Mouse (Mus musculus): ENCODE results near the gene Zfp687. TPM values are rescaled to one million over a fixed set of nuclear protein-coding genes. Genes with fewer than 3 reads are reported as not detected.

The Zfp687 gene
- polyA plus RNA-seq, 1 experiment from 2014 or later, result 18.0 TPM

DNA sequence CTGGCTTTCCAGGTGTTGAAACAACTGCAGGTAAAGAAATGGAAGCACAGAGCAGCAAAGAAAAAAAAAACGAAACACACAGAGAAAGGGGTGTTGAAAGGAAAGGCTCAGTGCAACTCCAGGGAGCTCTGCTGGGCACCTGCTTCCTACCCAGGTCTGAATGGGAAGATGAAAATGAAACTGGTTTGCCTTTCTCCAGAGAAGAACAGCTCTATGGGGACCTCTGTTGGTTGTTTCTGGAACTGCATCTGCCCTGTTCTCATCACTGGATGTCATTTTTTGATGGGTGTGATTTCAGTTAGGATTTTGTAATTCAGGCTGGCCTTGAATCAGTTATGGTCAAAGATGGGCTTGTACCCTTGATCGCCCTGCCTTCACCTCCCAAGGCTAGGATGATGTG, 18.3 kb downstream of the Zfp687 start:
- H3K27me3 ChIP-seq (ENCODE audit: control insufficient read depth, insufficient read depth, low read length), result no peaks in the 10 kb centered on the region
- no peak overlapping the region for H3K9ac ChIP-seq (replicated peaks; ENCODE audit: low read length)
- H3K27ac ChIP-seq (replicated peaks; ENCODE audit: low read depth, low read length), result no peak overlapping the region
- ATAC-seq (replicated peaks; ENCODE audit: insufficient number of reproducible peaks, low FRiP score, low TSS enrichment, low read depth) (no peak), DNase-seq (ENCODE audit: low spot score) (peak; percentile 87)
- WGBS, result 26% methylated on average over 2 of the region's 2 CpGs
- H3K4me1 ChIP-seq (ENCODE audit: control insufficient read depth, insufficient read depth, low read length), result no peaks in the 10 kb centered on the region
- H3K36me3 ChIP-seq (replicated peaks; ENCODE audit: control insufficient read depth, insufficient read depth, low read depth, low read length), result no peaks in the 10 kb centered on the region; the same call in none of the 2 replicates
- no peak overlapping the region for H3K4me2 ChIP-seq (ENCODE audit: low read depth, low read length)
- H3K9me3 ChIP-seq (replicated peaks; ENCODE audit: control insufficient read depth, low read length), result no peaks in the 10 kb centered on the region
- H3K4me3 ChIP-seq (ENCODE audit: low read depth, low read length), result no peak overlapping the region

DNA sequence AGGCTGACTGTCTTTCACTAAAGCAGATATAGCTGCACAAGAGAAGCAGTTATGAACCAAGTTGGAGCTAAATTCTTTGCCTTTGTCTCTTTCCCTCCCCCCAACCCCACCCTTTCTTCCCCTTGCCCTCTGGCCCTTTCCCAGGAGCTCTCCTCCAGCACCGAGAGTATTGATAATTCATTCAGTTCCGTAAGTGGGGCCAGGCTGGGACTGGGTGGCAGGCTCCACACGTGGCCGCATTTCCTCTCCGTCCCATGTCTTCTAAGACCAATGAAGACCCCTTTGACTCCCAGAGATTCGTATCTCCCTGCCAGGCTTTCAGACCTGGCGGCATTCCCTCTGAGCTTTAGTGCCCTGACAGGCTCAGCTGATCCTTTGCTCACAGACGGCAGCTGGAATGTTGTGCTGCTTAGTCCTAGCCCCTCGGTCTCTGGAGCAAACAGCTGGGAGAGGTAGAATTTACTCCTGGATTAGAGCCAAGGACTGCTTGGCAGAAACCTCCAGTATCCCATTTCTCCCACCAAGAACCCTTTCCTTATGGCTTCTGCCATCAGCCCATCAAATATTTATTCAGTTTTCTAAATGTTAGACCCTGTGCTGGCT, 26.0 kb downstream of the Zfp687 start:
- ATAC-seq (replicated peaks; ENCODE audit: insufficient number of reproducible peaks, low FRiP score, low TSS enrichment, low read depth) (no peak), DNase-seq (ENCODE audit: low spot score) (peak; percentile 22)
- Histone ChIP-seq H3K4me2 (ENCODE audit: low read depth, low read length) (no peak overlapping the region), H3K27me3 (ENCODE audit: control insufficient read depth, insufficient read depth, low read length) (no peaks in the 10 kb centered on the region), H3K27ac (replicated peaks; ENCODE audit: low read depth, low read length) (no peak overlapping the region), H3K9ac (replicated peaks; ENCODE audit: low read length) (no peak overlapping the region; the same call in 1 of the 2 replicates), H3K4me1 (ENCODE audit: control insufficient read depth, insufficient read depth, low read length) (no peaks in the 10 kb centered on the region), H3K9me3 (replicated peaks; ENCODE audit: control insufficient read depth, low read length) (no peaks in the 10 kb centered on the region), H3K36me3 (replicated peaks; ENCODE audit: control insufficient read depth, insufficient read depth, low read depth, low read length) (no peaks in the 10 kb centered on the region; the same call in 1 of the 2 replicates), H3K4me3 (ENCODE audit: low read depth, low read length) (no peak overlapping the region)
- 35% methylated on average over 9 of the region's 9 CpGs for WGBS

DNA sequence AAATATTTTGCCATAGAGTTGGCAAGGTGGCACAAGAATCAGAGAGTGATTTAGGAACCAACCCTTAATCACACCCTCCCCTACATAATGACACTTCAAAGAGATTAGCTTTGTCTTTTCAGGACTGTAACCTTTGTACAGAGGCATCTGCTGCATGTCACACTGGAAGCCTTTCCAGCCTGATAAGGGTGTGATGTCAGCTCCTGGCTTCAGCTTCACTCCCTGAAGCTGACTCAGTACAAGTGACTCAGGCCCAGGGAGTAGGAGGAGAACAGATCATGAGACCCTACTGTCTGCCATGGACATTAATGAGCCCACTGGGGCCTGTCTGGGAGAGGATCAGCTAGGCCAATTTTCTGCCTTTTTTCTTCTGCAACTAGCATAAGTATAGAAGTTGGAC, 27.7 kb downstream of the Zfp687 start:
- no peaks in the 10 kb centered on the region for H3K9me3 ChIP-seq (replicated peaks; ENCODE audit: control insufficient read depth, low read length)
- no peak overlapping the region for H3K4me3 ChIP-seq (ENCODE audit: low read depth, low read length)
- H3K27ac ChIP-seq (replicated peaks; ENCODE audit: low read depth, low read length), result no peak overlapping the region
- H3K4me1 ChIP-seq (ENCODE audit: control insufficient read depth, insufficient read depth, low read length), result no peaks in the 10 kb centered on the region
- H3K36me3 ChIP-seq (replicated peaks; ENCODE audit: control insufficient read depth, insufficient read depth, low read depth, low read length), result no peaks in the 10 kb centered on the region; the same call in 1 of the 2 replicates
- DNase-seq (ENCODE audit: low spot score) (no peak), ATAC-seq (replicated peaks; ENCODE audit: insufficient number of reproducible peaks, low FRiP score, low TSS enrichment, low read depth) (no peak)
- no peaks in the 10 kb centered on the region for H3K27me3 ChIP-seq (ENCODE audit: control insufficient read depth, insufficient read depth, low read length)
- H3K9ac ChIP-seq (replicated peaks; ENCODE audit: low read length), result no peak overlapping the region
- H3K4me2 ChIP-seq (ENCODE audit: low read depth, low read length), result no peak overlapping the region

DNA sequence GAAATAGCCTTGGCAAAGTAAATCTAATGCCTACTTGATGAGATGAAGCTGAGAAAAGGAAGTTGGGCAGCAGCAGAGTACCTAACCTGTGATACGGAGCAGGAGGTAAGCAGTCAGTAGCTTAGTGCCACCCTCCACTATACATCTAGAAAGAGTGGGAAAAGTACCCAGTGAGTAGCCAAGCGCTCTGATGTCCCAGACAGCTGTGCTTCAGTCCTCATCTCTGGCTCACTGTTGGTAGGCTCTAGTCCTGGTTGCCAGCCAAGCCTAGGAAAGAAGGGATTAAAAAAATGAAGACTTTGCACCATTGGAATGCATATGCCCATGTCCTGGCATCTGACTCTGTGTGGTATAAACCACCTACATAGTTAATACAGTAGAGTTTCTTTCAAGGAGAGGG, 29.7 kb downstream of the Zfp687 start:
- no peaks in the 10 kb centered on the region; the same call in 1 of the 2 replicates for H3K36me3 ChIP-seq (replicated peaks; ENCODE audit: control insufficient read depth, insufficient read depth, low read depth, low read length)
- no peaks in the 10 kb centered on the region for H3K9me3 ChIP-seq (replicated peaks; ENCODE audit: control insufficient read depth, low read length)
- DNase-seq (ENCODE audit: low spot score), result no peak
- H3K9ac ChIP-seq (replicated peaks; ENCODE audit: low read length), result no peak overlapping the region
- no peak overlapping the region for H3K4me2 ChIP-seq (ENCODE audit: low read depth, low read length)
- H3K4me1 ChIP-seq (ENCODE audit: control insufficient read depth, insufficient read depth, low read length), result no peaks in the 10 kb centered on the region
- 95% methylated on average over 2 of the region's 2 CpGs for WGBS
- no peaks in the 10 kb centered on the region for H3K27me3 ChIP-seq (ENCODE audit: control insufficient read depth, insufficient read depth, low read length)
- H3K27ac ChIP-seq (replicated peaks; ENCODE audit: low read depth, low read length), result no peak overlapping the region
- no peak overlapping the region for H3K4me3 ChIP-seq (ENCODE audit: low read depth, low read length)
- no peak for ATAC-seq (replicated peaks; ENCODE audit: insufficient number of reproducible peaks, low FRiP score, low TSS enrichment, low read depth)

DNA sequence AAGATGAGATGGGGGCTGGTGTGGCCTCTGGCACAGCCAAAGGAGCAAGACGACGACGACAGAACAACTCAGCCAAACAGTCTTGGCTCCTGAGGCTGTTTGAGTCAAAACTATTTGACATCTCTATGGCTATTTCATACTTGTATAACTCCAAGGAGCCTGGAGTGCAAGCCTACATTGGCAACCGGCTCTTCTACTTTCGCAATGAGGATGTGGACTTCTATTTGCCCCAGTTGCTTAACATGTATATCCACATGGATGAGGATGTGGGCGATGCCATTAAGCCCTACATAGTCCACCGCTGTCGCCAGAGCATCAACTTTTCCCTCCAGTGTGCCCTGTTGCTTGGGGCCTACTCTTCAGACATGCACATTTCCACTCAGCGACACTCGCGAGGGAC, 30.9 kb downstream of the Zfp687 start:
- Histone ChIP-seq H3K4me2 (ENCODE audit: low read depth, low read length) (no peak overlapping the region), H3K27ac (replicated peaks; ENCODE audit: low read depth, low read length) (no peak overlapping the region), H3K4me1 (ENCODE audit: control insufficient read depth, insufficient read depth, low read length) (no peaks in the 10 kb centered on the region), H3K9me3 (replicated peaks; ENCODE audit: control insufficient read depth, low read length) (no peaks in the 10 kb centered on the region), H3K4me3 (ENCODE audit: low read depth, low read length) (no peak overlapping the region), H3K36me3 (replicated peaks; ENCODE audit: control insufficient read depth, insufficient read depth, low read depth, low read length) (no peaks in the 10 kb centered on the region; the same call in 1 of the 2 replicates), H3K9ac (replicated peaks; ENCODE audit: low read length) (no peak overlapping the region), H3K27me3 (ENCODE audit: control insufficient read depth, insufficient read depth, low read length) (no peaks in the 10 kb centered on the region)
- 94% methylated on average over 11 of the region's 11 CpGs for WGBS
- DNase-seq (ENCODE audit: low spot score), result no peak
- no peak for ATAC-seq (replicated peaks; ENCODE audit: insufficient number of reproducible peaks, low FRiP score, low TSS enrichment, low read depth)

DNA sequence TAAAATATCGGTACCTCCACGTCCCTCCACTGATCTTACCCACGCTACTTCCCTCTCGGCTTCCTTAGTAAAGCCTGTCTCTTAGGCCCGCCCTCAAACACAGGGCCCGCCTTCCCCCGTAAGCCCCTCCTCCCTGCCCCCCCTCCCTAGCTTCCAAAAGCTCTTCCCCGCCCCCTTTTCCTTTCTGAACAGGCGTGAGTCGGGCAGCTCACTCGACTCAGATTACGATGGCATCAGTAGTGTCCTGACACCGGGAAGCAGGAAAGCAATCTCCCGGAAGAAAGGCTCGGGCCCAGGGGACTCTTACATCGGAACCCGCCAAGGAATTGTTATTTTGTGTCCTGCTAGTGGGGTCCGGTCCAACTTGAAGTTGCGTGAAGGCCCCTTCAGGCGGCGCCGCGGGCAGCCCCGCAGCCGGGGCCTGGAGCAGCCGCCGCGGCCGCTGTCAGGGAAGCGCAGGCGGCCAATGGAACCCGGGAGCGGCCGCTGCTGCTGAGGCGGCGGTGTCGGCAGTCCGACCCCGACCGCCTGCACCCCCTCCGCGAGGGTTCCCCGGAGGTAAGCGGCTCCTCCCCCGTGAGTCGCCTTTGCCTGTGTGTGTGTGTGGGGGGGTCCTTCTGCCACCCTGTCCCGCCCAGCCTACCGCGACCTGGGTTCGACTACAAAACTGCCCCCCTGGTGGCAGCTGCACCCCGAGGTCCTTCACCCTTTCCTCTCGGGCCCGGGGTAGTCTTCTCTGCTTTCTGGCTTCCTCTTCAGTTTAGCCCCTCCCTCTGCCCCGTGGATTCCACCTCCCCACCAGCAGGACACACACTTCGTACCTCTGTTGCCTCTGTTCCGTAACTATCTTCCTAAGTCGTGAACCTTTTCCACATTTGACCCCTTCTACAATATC, 40.5 kb downstream of the Zfp687 start, which contains the start of gene Pi4kb:
TSS of gene Pi4kb (plus strand) at position 204 of the 895 bp plus-strand sequence.
- peak within 1 kb of the TSS; percentile 42 for H3K27ac ChIP-seq (replicated peaks; ENCODE audit: low read depth, low read length)
- no peaks in the 10 kb centered on the region for H3K27me3 ChIP-seq (ENCODE audit: control insufficient read depth, insufficient read depth, low read length)
- peak within 1 kb of the TSS; percentile 54 for H3K4me2 ChIP-seq (ENCODE audit: low read depth, low read length)
- no peaks in the 10 kb centered on the region for H3K4me1 ChIP-seq (ENCODE audit: control insufficient read depth, insufficient read depth, low read length)
- no peaks in the 10 kb centered on the region for H3K36me3 ChIP-seq (replicated peaks; ENCODE audit: control insufficient read depth, insufficient read depth, low read depth, low read length)
- H3K9me3 ChIP-seq (replicated peaks; ENCODE audit: control insufficient read depth, low read length), result no peaks in the 10 kb centered on the region
- peak within 1 kb of the TSS; percentile 86 for H3K4me3 ChIP-seq (ENCODE audit: low read depth, low read length)
- WGBS, result under 1% methylated on average over 41 of the region's 57 CpGs
- peak within 1 kb of the TSS; percentile 89 for H3K9ac ChIP-seq (replicated peaks; ENCODE audit: low read length)
- ATAC-seq (replicated peaks; ENCODE audit: insufficient number of reproducible peaks, low FRiP score, low TSS enrichment, low read depth) (peak; percentile 93), DNase-seq (ENCODE audit: low spot score) (peak; percentile 97)

DNA sequence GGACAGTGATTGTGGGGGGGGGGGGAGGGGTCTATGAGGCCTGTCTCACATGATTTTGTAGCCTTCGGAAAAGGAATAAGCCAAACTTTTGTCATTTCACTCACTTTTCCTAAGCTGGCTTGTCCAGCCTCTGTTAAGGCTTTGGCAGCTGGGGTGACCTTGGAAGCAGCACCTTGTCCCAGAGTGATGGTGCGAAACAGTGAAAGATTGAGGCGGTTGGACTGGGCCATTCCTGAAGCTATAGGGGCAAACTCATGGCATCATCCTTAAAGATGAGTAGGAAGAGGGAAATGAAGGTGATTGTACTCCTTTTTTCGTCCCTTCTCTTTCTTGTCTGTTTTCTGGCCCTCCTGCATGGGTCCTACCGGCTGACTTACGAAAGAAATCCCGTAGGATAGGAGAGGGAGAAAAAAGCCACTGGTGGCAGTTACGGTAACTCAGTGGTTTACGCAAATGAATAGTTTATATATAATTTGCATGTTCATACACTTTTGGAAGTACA, 41.2 kb downstream of the Zfp687 start:
- Histone ChIP-seq H3K9ac (replicated peaks; ENCODE audit: low read length) (peak overlapping the region; percentile 89), H3K4me3 (ENCODE audit: low read depth, low read length) (peak overlapping the region; percentile 86), H3K4me2 (ENCODE audit: low read depth, low read length) (peak overlapping the region; percentile 54), H3K36me3 (replicated peaks; ENCODE audit: control insufficient read depth, insufficient read depth, low read depth, low read length) (no peaks in the 10 kb centered on the region), H3K27me3 (ENCODE audit: control insufficient read depth, insufficient read depth, low read length) (no peaks in the 10 kb centered on the region), H3K4me1 (ENCODE audit: control insufficient read depth, insufficient read depth, low read length) (no peaks in the 10 kb centered on the region), H3K27ac (replicated peaks; ENCODE audit: low read depth, low read length) (no peak overlapping the region), H3K9me3 (replicated peaks; ENCODE audit: control insufficient read depth, low read length) (no peaks in the 10 kb centered on the region)
- WGBS, result 21% methylated on average over 9 of the region's 9 CpGs
- ATAC-seq (replicated peaks; ENCODE audit: insufficient number of reproducible peaks, low FRiP score, low TSS enrichment, low read depth) (peak; percentile 37; the same call in 1 of the 2 replicates), DNase-seq (ENCODE audit: low spot score) (peak; percentile 7)

DNA sequence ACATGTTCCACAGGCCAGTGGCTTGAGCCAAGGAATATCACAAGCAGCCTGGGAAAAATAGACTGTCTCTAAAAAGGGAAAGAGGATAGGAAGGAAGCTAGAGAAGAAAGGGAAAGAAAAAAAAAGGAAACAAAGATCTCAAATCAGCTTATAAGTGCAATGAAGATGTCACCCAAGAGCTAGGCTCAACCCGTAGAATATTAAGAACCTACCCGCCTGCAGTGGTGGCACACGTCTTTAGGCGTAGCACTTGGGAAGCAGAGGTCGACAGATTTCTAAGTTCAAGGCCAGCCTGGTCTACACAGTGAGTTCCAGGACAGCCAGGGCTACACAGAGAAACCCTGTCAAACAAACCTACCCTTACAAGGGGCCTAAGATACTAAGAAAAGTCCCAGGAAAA, 41.6 kb downstream of the Zfp687 start:
- no peak overlapping the region for H3K4me2 ChIP-seq (ENCODE audit: low read depth, low read length)
- no peaks in the 10 kb centered on the region for H3K36me3 ChIP-seq (replicated peaks; ENCODE audit: control insufficient read depth, insufficient read depth, low read depth, low read length)
- ATAC-seq (replicated peaks; ENCODE audit: insufficient number of reproducible peaks, low FRiP score, low TSS enrichment, low read depth) (no peak), DNase-seq (ENCODE audit: low spot score) (no peak)
- H3K4me1 ChIP-seq (ENCODE audit: control insufficient read depth, insufficient read depth, low read length), result no peaks in the 10 kb centered on the region
- WGBS, result 81% methylated on average over 5 of the region's 5 CpGs
- no peaks in the 10 kb centered on the region for H3K27me3 ChIP-seq (ENCODE audit: control insufficient read depth, insufficient read depth, low read length)
- H3K27ac ChIP-seq (replicated peaks; ENCODE audit: low read depth, low read length), result no peak overlapping the region
- H3K9me3 ChIP-seq (replicated peaks; ENCODE audit: control insufficient read depth, low read length), result no peaks in the 10 kb centered on the region
- no peak overlapping the region for H3K9ac ChIP-seq (replicated peaks; ENCODE audit: low read length)
- H3K4me3 ChIP-seq (ENCODE audit: low read depth, low read length), result no peak overlapping the region

All from embryonic facial prominence, embryonic 11.5 days (tissue).